7 mouse cellular contexts compared by ENCODE assay signal in the genomic region with DNA sequence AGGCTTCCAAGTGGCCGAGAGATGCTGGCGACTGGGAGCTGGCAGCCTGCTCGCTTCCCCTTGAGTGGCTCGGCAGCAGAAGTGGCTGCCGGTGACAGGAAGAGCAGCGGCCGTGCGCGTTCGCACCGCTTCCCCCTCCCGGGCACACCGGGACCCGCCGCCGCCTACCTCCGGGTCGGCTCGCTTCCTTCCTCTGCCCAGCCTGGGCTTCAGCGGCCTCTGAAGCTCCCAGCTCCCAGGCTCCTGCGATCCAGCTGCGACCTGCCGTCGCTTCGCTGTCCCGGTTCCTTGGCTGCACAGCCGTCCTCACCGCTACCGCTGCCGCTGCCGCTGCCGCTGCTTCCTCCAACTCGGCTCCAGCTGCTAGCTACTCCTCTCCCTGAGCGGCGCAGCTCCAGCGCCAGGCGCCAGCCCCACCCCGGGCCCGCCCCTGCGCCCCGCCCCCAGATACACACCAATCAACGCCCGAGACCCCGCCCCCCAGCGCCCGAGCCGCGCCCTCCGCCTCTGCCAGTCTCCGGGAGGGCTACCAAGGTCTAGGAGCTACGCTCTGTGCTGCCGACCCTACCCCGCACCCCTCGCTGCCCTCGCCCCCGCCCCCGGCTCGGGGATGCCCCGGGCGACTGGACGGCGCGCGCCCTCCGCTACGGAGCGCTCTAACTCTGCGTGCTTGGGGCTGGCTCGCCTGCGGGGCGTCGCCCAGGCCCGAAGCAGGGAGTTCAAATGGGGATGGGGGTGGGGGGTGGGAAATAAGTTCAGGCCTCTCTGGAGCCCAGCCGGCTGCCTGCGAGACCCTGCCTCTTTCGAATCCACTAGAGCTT. TPM values are rescaled to one million over a fixed set of nuclear protein-coding genes. Genes with fewer than 3 reads are reported as not detected.
DNase-seq lines count a peak whose midpoint lies in the region; ATAC-seq lines count a peak whose summit lies in the region.

Gene Pik3r1, minus strand, starts transcription at position 409 of the 821 bp plus-strand sequence.

- peak within 1 kb of the TSS; percentile 91 for H3K27ac ChIP-seq in embryonic facial prominence, embryonic 10.5 days (replicated peaks)
- peak within 1 kb of the TSS; percentile 60 for H3K27ac ChIP-seq in limb, embryonic 11.5 days (replicated peaks; ENCODE audit: low read depth, low read length)
- H3K27ac ChIP-seq in midbrain, embryonic 14.5 days (replicated peaks; ENCODE audit: low read depth, low read length) = peak within 1 kb of the TSS; percentile 95

- peak within 1 kb of the TSS; percentile 76 for H3K4me2 ChIP-seq in limb, embryonic 11.5 days (ENCODE audit: low read depth, severe bottlenecking)
- peak within 1 kb of the TSS; percentile 84 for H3K4me2 ChIP-seq in midbrain, embryonic 14.5 days (ENCODE audit: low read length)

- H3K4me1 ChIP-seq in embryonic facial prominence, embryonic 10.5 days = peaks cover 40% of the 10 kb centered on the region
- peaks cover 8% of the 10 kb centered on the region for H3K4me1 ChIP-seq in limb, embryonic 11.5 days (ENCODE audit: control insufficient read depth, insufficient read depth, low read length)
- peaks cover 20% of the 10 kb centered on the region for H3K4me1 ChIP-seq in midbrain, embryonic 14.5 days (ENCODE audit: control insufficient read depth, insufficient read depth, low read length)

- H3K4me3 ChIP-seq in embryonic facial prominence, embryonic 10.5 days = peak within 1 kb of the TSS; percentile 89
- H3K4me3 ChIP-seq in limb, embryonic 11.5 days (ENCODE audit: low read depth, low read length) = peak within 1 kb of the TSS; percentile 56
- peak within 1 kb of the TSS; percentile 90 for H3K4me3 ChIP-seq in midbrain, embryonic 14.5 days (replicated peaks; ENCODE audit: low read depth, low read length)

- no peaks in the 10 kb centered on the region for H3K9me3 ChIP-seq in embryonic facial prominence, embryonic 10.5 days
- H3K9me3 ChIP-seq in limb, embryonic 11.5 days (ENCODE audit: control insufficient read depth, low read length) = no peaks in the 10 kb centered on the region
- H3K9me3 ChIP-seq in midbrain, embryonic 14.5 days (ENCODE audit: control insufficient read depth, low read length) = no peaks in the 10 kb centered on the region

- ATAC-seq in granulocyte monocyte progenitor cell, adult 5-6 weeks (replicated peaks; ENCODE audit: poor library complexity, severe bottlenecking) = peak; percentile 72
- ATAC-seq in limb, embryonic 11.5 days (ENCODE audit: insufficient number of reproducible peaks, low FRiP score, low TSS enrichment, low read depth) = peak; percentile 97
- ATAC-seq in midbrain, embryonic 14.5 days (ENCODE audit: low FRiP score, low TSS enrichment) = peak; percentile 98

- peak within 1 kb of the TSS; percentile 61 for H3K9ac ChIP-seq in limb, embryonic 11.5 days (ENCODE audit: low read length)
- peak within 1 kb of the TSS; percentile 93 for H3K9ac ChIP-seq in midbrain, embryonic 14.5 days (replicated peaks; ENCODE audit: low read length)

- H3K36me3 ChIP-seq in embryonic facial prominence, embryonic 10.5 days (replicated peaks) = no peaks in the 10 kb centered on the region; the same call in 1 of the 2 replicates
- H3K36me3 ChIP-seq in limb, embryonic 11.5 days (ENCODE audit: control insufficient read depth, insufficient read depth, low read length) = no peaks in the 10 kb centered on the region; the same call in 1 of the 2 replicates
- H3K36me3 ChIP-seq in midbrain, embryonic 14.5 days (ENCODE audit: control insufficient read depth, insufficient read depth, low read length) = no peaks in the 10 kb centered on the region

- under 1% methylated on average over 76 of the region's 76 CpGs for WGBS in embryonic facial prominence, embryonic 10.5 days
- under 1% methylated on average over 70 of the region's 76 CpGs for WGBS in limb, embryonic 11.5 days
- under 1% methylated on average over 76 of the region's 76 CpGs for WGBS in midbrain, embryonic 14.5 days

- no peaks in the 10 kb centered on the region for H3K27me3 ChIP-seq in embryonic facial prominence, embryonic 10.5 days (replicated peaks; ENCODE audit: low read depth, poor library complexity, severe bottlenecking)
- no peaks in the 10 kb centered on the region for H3K27me3 ChIP-seq in limb, embryonic 11.5 days (ENCODE audit: control insufficient read depth, insufficient read depth, low read length)
- no peaks in the 10 kb centered on the region for H3K27me3 ChIP-seq in midbrain, embryonic 14.5 days (ENCODE audit: control insufficient read depth, insufficient read depth, low read length)

- DNase-seq in adrenal gland, postnatal 10 days = peak; percentile 99
- DNase-seq in embryonic facial prominence, embryonic 10.5 days (ENCODE audit: low spot score) = peak; percentile 100
- peak; percentile 96 for DNase-seq in kidney, adult 18-20 months
- DNase-seq in limb, embryonic 11.5 days (ENCODE audit: low spot score) = peak; percentile 97
- peak; percentile 98 for DNase-seq in midbrain, embryonic 14.5 days
- DNase-seq in spleen, adult 18-20 months = peak; percentile 93 to 97

RNA-seq across cellular contexts. Expression of gene Pik3r1, which starts in this region (rescaled TPM):
- total RNA-seq in adrenal gland, postnatal 10 days (2021) = 10 to 100 TPM; 82.7 to 83.1 TPM
- 14.7 and 18.9 TPM in 2 replicates for polyA plus RNA-seq in embryonic facial prominence, embryonic 10.5 days (2016; fragmentation: Nextera tagmentation; extraction: Ambion mirVana)
- 62.1 and 70.9 TPM in 2 replicates for total RNA-seq in granulocyte monocyte progenitor cell, adult 5-6 weeks (2014; fragmentation: Nextera tagmentation)
- 84.2 and 102 TPM in 2 replicates for total RNA-seq in granulocyte monocyte progenitor cell, adult 5-6 weeks (2017)
- 12.7 and 14.6 TPM in 2 replicates for polyA plus RNA-seq in limb, embryonic 11.5 days (2014; fragmentation: Nextera tagmentation; extraction: Ambion mirVana)
- 60.2 and 63.3 TPM in 2 replicates for polyA plus RNA-seq in midbrain, embryonic 14.5 days (2014; fragmentation: Nextera tagmentation; extraction: Ambion mirVana)

Comparison
In these comparisons a context has a peak if more than half of its experiments do, and no peak if none do; other contexts are left out.
1. Peak in every context shown above with its lines: DNase-seq, ATAC-seq, H3K4me3 ChIP-seq and H3K27ac ChIP-seq.